Mouse (Mus musculus): Measurements from ENCODE around the gene N4bp1. TPM values are rescaled to one million over a fixed set of nuclear protein-coding genes. Genes with fewer than 3 reads are reported as not detected.

The N4bp1 gene
- 38.9 TPM for polyA plus RNA-seq (2014; fragmentation: Illumina TruSeq; extraction: RNeasy Lipid Tissue Mini Kit (QIAGEN cat#74804); ENCODE audit: low read depth, low replicate concordance)

GRCm38 (mm10) chr8:86884489-86885463 lies at the start of gene N4bp1:
Gene N4bp1, minus strand, starts transcription at chr8:86885258.

Other genes with a start within 250 kb of the N4bp1 start
- not detected for gene Gm10638, start 139.6 kb downstream of the N4bp1 start, polyA plus RNA-seq (2014; fragmentation: Illumina TruSeq; extraction: RNeasy Lipid Tissue Mini Kit (QIAGEN cat#74804); ENCODE audit: low read depth, low replicate concordance)
- 39.5 TPM for gene Siah1a, start 139.3 kb downstream of the N4bp1 start, polyA plus RNA-seq (2014; fragmentation: Illumina TruSeq; extraction: RNeasy Lipid Tissue Mini Kit (QIAGEN cat#74804); ENCODE audit: low read depth, low replicate concordance)